Mouse (Mus musculus) kidney, adult 18-20 months (tissue): Measurements from ENCODE around the gene Pdk2.

Source experiments
- DNase-seq: peaks from one replicate; pipeline ENCODE4 v3.0.0; 2021

Pdk2 gene

GRCm38 (mm10) chr11:94986435-94986834 lies 54.7 kb downstream of the Pdk2 start:
- no peak for DNase-seq

DNA sequence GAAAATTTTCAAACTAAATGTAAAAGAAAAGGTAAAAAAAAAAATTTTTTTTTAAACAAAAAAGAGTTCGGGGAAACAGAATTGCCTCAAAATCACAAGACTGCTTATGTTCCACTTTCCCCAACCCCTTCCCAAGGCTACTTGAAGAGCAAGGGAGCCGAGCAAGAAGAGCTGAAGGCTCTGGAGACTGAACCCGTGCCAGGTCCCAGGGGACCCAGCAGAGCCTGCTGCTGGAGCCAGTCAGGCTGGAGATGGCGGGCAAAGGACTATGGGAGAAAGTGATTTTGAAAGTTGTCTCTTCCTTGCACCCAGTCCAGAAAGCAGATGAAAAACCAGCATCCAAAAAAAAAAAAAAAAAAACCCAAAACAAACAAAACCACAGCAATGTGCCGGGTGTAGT lies 55.3 kb downstream of the Pdk2 start:
- no peak for DNase-seq

DNA sequence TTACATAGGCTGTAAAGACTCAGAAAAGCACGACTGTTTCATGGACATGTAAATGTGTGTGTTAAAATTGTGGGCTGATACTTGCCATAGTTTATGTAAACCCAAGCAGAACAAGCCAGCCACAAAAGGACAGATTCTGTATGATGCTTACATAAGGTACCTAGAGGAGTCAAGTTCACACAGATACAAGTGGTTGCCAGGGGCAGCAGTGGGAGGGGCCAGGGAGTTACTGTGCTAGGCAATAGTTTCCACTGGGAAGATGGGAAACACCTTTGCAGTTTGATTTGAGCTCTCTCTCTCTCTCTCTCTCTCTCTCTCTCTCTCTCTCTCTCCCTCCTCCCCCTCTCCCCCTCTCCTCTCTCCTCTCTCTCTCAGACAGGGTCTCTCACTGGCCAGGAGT lies 56.0 kb downstream of the Pdk2 start:
- no peak for DNase-seq

DNA sequence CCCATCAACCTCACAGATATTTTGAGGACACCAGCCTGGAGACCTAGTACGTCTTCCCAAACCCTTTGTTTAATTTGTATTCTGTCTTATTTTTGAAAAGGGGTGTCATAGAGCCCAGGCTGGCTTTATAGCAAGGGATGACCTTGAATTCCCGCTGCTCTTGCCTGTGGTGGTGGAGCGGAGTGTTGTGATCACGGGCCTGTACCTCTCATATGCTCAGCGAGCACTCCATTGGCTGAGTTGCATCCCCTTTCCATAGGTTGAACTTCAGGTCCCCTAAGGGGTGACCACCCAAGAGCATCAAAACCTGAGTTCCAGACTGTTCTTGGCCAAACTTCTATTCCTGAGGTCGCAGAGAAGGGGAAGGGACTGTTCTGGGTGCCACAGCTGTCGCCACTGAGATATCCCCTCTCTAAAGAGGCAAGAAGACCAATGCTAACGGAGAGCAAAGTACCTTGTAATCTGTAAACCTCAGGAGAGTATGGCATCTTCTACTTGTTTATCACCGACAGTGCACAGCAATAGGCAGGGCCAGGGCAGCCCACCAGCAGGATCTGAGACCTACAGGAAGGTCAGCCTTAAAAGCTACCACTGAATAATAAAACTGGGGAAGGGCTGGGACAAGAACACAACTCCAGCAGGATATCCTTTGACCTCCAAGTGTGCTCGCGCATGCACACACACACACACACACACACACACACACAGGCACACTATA lies 61.5 kb downstream of the Pdk2 start:
- no peak for DNase-seq

DNA sequence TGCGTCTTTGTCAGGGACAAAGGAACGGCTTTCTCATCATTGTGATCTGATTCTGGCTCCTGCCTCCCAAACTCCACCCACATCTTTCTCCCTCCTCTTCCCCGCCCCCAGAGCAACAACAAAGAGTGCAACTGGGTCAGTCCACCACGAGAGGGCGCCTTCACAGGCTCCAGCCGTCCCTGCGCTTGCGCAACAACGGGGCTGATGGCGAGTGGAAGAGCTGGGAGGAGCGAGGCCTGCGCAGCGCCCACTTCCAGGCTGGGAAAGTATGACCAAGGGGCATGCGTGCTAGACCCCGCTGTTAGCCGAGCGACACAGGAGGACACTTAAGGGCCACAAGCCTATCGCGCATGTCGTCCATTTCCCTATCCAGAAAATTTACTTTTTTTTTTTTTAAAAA lies 62.2 kb downstream of the Pdk2 start:
- DNase-seq = peak; percentile 95

GRCm38 (mm10) chr11:94978178-94978915 lies 62.8 kb downstream of the Pdk2 start:
- no peak for DNase-seq
